Mouse (Mus musculus) forebrain, embryonic 11.5 days (tissue): ENCODE measurements at regions not wholly inside any gene's neighbourhood (a gene's known extent, or its start where the extent isn't known, plus 50 kb on each side); places are given as distances from the start of the nearest gene placed in this dataset.
A peak's percentile ranks its signal among the peaks of the same experiment; 100 is the strongest.

Source experiments
- ATAC-seq: fragments of 200-750 bp; cut with Nextera tagmentation; replicated peaks from 2 replicates; pipeline ENCODE4 v1.8.0; 2017; ENCODE audit warnings: moderate TSS enrichment; ENCODE audit not compliant: low FRiP score
- DNase-seq: peaks from one replicate; pipeline ENCODE4 v3.0.0-alpha.2; 2017; ENCODE audit warnings: low spot score
- H3K27ac ChIP-seq: fragments of 300-500 bp; sonication (generic); 2 replicates; pipeline ENCODE4 v1.5.1; 2014; ENCODE audit warnings: low read depth, low read length
- H3K27me3 ChIP-seq: fragments of 300-500 bp; sonication (generic); 2 replicates; pipeline ENCODE4 v1.6.1; 2014; ENCODE audit warnings: mild to moderate bottlenecking, low read length, mixed read lengths; ENCODE audit not compliant: control insufficient read depth, insufficient read depth
- H3K36me3 ChIP-seq: fragments of 300-500 bp; sonication (generic); 2 replicates; pipeline ENCODE4 v1.6.1; 2014; ENCODE audit warnings: mild to moderate bottlenecking, low read length, moderate library complexity, mixed read lengths; ENCODE audit not compliant: control insufficient read depth, insufficient read depth
- H3K4me1 ChIP-seq: fragments of 300-500 bp; sonication (generic); replicated peaks from 2 replicates; pipeline ENCODE4 v1.6.1; 2014; ENCODE audit warnings: low read length, mixed read lengths; ENCODE audit not compliant: control insufficient read depth, insufficient read depth
- H3K4me2 ChIP-seq: fragments of 300-500 bp; sonication (generic); 2 replicates; pipeline ENCODE4 v1.6.1; 2014; ENCODE audit warnings: low read depth, mild to moderate bottlenecking, low read length, moderate library complexity, mixed read lengths; ENCODE audit not compliant: severe bottlenecking
- H3K4me3 ChIP-seq: fragments of 300-500 bp; sonication (generic); 2 replicates; pipeline ENCODE4 v1.5.1; 2014; ENCODE audit warnings: low read depth, low read length
- H3K9ac ChIP-seq: fragments of 300-500 bp; sonication (generic); 2 replicates; pipeline ENCODE4 v1.6.1; 2014; ENCODE audit warnings: low read length
- H3K9me3 ChIP-seq: fragments of 300-500 bp; sonication (generic); 2 replicates; pipeline ENCODE4 v1.6.1; 2016; ENCODE audit warnings: low read length, mixed read lengths; ENCODE audit not compliant: control insufficient read depth
- WGBS: fragments of 180-500 bp; shearing (Covaris S2); extraction: QIAGEN DNeasy Blood & Tissue Kit; methylation state at CpG from one replicate; pipeline ENCODE4 v1.1.7; 2014; 5-methylcytosine and 5-hydroxymethylcytosine counted together

GRCm38 (mm10) chr13:15054705-15055104 is 408.3 kb upstream of the Gli3 start:
- no peak overlapping the region for H3K9ac ChIP-seq
- H3K4me1 ChIP-seq = no peaks in the 10 kb centered on the region
- DNase-seq (no peak), ATAC-seq (no peak)
- no peaks in the 10 kb centered on the region for H3K27me3 ChIP-seq
- H3K36me3 ChIP-seq = no peaks in the 10 kb centered on the region
- no peak overlapping the region for H3K27ac ChIP-seq
- WGBS = 89% methylated on average over 3 of the region's 3 CpGs
- H3K4me3 ChIP-seq = no peak overlapping the region
- no peaks in the 10 kb centered on the region for H3K9me3 ChIP-seq
- H3K4me2 ChIP-seq = no peak overlapping the region

- WGBS = 79% methylated on average over 2 of the region's 2 CpGs
- Histone ChIP-seq H3K27me3 (no peaks in the 10 kb centered on the region), H3K4me2 (no peak overlapping the region), H3K9ac (no peak overlapping the region), H3K36me3 (no peaks in the 10 kb centered on the region), H3K9me3 (no peaks in the 10 kb centered on the region), H3K4me1 (no peaks in the 10 kb centered on the region), H3K4me3 (no peak overlapping the region), H3K27ac (no peak overlapping the region)
- DNase-seq (no peak), ATAC-seq (no peak)
These were observed 384.4 kb upstream of the Gli3 start for GRCm38 (mm10) chr13:15078635-15079094.

GRCm38 (mm10) chr13:15079148-15079547 is 383.9 kb upstream of the Gli3 start:
- DNase-seq (no peak), ATAC-seq (no peak)
- Histone ChIP-seq H3K4me1 (no peaks in the 10 kb centered on the region), H3K9ac (no peak overlapping the region), H3K27ac (no peak overlapping the region), H3K27me3 (no peaks in the 10 kb centered on the region), H3K9me3 (no peaks in the 10 kb centered on the region), H3K36me3 (no peaks in the 10 kb centered on the region), H3K4me2 (no peak overlapping the region), H3K4me3 (no peak overlapping the region)

GRCm38 (mm10) chr13:15082255-15082932 is 380.6 kb upstream of the Gli3 start:
- DNase-seq (no peak), ATAC-seq (no peak)
- Histone ChIP-seq H3K27ac (no peak overlapping the region), H3K36me3 (no peaks in the 10 kb centered on the region), H3K4me3 (no peak overlapping the region), H3K4me1 (no peaks in the 10 kb centered on the region), H3K27me3 (no peaks in the 10 kb centered on the region), H3K9me3 (no peaks in the 10 kb centered on the region), H3K4me2 (no peak overlapping the region), H3K9ac (no peak overlapping the region)
- WGBS = 91% methylated on average over 2 of the region's 2 CpGs

DNA sequence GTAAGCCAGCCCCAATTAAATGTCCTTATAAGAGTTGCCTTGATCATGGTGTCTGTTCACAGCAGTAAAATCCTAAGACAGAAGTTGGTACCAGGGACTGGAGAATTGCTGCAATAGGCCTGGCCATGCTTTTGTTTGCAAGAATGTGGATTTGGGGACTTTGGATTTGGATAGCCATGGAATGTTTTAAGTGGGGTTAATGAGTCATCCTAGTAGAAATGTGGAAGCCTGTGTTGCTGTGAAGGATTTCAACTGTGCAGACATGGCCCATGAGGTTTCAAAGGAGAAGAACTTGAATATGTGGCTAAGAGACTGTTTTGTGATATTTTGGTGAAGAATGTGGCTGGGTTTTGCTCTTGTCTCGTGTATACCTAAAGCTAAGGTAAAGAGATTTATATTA is 368.2 kb upstream of the Gli3 start:
- Histone ChIP-seq H3K4me3 (no peak overlapping the region), H3K27me3 (no peaks in the 10 kb centered on the region), H3K36me3 (no peaks in the 10 kb centered on the region), H3K9ac (no peak overlapping the region), H3K4me1 (no peaks in the 10 kb centered on the region), H3K4me2 (no peak overlapping the region), H3K9me3 (no peaks in the 10 kb centered on the region), H3K27ac (no peak overlapping the region)
- ATAC-seq (no peak), DNase-seq (no peak)
- 90% methylated on average over 1 of the region's 1 CpGs for WGBS

DNA sequence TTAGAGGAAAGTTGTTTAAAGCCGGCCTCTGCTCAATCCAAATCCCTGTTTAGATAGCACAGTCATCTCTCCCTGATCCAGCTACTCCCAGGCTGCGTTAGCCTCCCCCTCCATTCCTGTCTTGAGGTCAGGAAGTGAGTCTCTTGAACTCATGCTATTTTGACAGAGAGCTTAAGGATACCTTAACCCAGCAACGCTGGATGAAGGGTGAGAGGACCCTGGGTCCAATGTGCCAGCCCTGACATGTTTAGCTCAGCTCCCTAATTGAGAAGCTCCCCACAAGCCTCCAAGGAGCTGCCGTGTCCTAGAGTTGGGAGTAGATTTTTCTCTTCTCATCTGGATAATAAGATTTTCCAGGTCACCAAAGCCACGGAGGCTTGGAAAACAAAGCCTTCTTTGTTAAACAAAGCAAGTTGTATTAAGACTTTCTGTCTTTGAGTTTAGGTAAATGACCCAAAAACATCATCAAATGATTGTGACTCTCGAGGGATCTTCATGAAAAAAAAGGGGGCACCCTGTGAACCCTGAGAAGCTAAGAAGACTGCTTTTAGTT is 355.2 kb upstream of the Gli3 start:
- Histone ChIP-seq H3K27me3 (no peaks in the 10 kb centered on the region), H3K36me3 (no peaks in the 10 kb centered on the region), H3K4me3 (no peak overlapping the region), H3K27ac (no peak overlapping the region), H3K9ac (no peak overlapping the region), H3K9me3 (no peaks in the 10 kb centered on the region; the same call in 1 of the 2 replicates), H3K4me2 (peak overlapping the region; percentile 19; the same call in 1 of the 2 replicates), H3K4me1 (peaks cover 2% of the 10 kb centered on the region; the same call in 1 of the 2 replicates)
- peak; percentile 80 for ATAC-seq
- DNase-seq = peak; percentile 50
- under 1% methylated on average over 6 of the region's 6 CpGs for WGBS

DNA sequence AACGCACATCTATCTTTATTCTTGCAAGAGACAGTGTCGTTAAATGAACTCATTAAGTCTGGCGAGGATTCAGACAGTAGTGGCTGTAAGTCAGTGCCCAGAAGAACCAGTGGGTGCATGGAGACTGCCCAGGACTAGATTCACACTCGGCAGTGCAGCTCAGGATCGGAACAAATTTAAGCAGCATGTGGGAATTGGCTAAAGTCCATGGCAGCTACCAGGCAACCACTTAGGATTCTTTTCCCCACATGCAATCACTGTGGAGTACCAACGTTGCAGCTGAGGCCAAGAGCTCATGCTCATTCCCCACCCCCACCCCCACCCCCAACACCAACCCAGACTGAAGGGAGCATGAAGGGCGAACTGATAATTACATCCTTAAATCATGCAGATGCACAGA is 349.7 kb upstream of the Gli3 start:
- no peak overlapping the region for H3K27ac ChIP-seq
- 83% methylated on average over 7 of the region's 7 CpGs for WGBS
- no peaks in the 10 kb centered on the region for H3K9me3 ChIP-seq
- no peaks in the 10 kb centered on the region for H3K27me3 ChIP-seq
- no peak overlapping the region for H3K4me2 ChIP-seq
- H3K9ac ChIP-seq = no peak overlapping the region
- H3K4me1 ChIP-seq = 0 out of 2 replicates have a peak, but pooled peaks cover 2% of the 10 kb centered on the region
- DNase-seq = no peak
- ATAC-seq = no peak
- H3K4me3 ChIP-seq = no peak overlapping the region
- H3K36me3 ChIP-seq = no peaks in the 10 kb centered on the region

GRCm38 (mm10) chr13:15130249-15130648 is 332.8 kb upstream of the Gli3 start:
- DNase-seq (no peak), ATAC-seq (no peak)
- 87% methylated on average over 2 of the region's 2 CpGs for WGBS
- Histone ChIP-seq H3K36me3 (no peaks in the 10 kb centered on the region), H3K4me2 (no peak overlapping the region), H3K4me3 (no peak overlapping the region), H3K9me3 (no peaks in the 10 kb centered on the region), H3K27ac (no peak overlapping the region), H3K27me3 (no peaks in the 10 kb centered on the region), H3K9ac (no peak overlapping the region), H3K4me1 (no peaks in the 10 kb centered on the region)

GRCm38 (mm10) chr13:15146167-15146566 is 316.9 kb upstream of the Gli3 start:
- H3K27ac ChIP-seq = no peak overlapping the region
- H3K9me3 ChIP-seq = no peaks in the 10 kb centered on the region
- 51% methylated on average over 6 of the region's 6 CpGs for WGBS
- ATAC-seq = 0 out of 2 replicates have a peak, but pooled peaks have one; percentile 27
- DNase-seq = no peak
- H3K36me3 ChIP-seq = no peaks in the 10 kb centered on the region
- no peak overlapping the region for H3K4me3 ChIP-seq
- H3K27me3 ChIP-seq = no peaks in the 10 kb centered on the region
- H3K4me1 ChIP-seq = no peaks in the 10 kb centered on the region
- H3K9ac ChIP-seq = no peak overlapping the region
- no peak overlapping the region for H3K4me2 ChIP-seq
